Mouse (Mus musculus): ENCODE measurements around the gene Tas2r138.

Tas2r138 gene

GRCm38 (mm10) chr6:40613260-40613852 lies at the start of gene Tas2r138:
Tas2r138 (minus strand) TSS chr6:40613310.
- no peak for TF ChIP-seq GATA4 (IDR thresholded peaks at IDR 0.05; ENCODE audit: insufficient replicate concordance, low read length)

GRCm38 (mm10) chr6:40660930-40661329 lies 47.8 kb upstream of the Tas2r138 start:
- no peak for TF ChIP-seq GATA4 (IDR thresholded peaks at IDR 0.05; ENCODE audit: insufficient replicate concordance, low read length)

- TF ChIP-seq GATA4 (IDR thresholded peaks at IDR 0.05; ENCODE audit: insufficient replicate concordance, low read length), result no peak
Observed at GRCm38 (mm10) chr6:40650953-40651352, 37.8 kb upstream of the Tas2r138 start.

- no peak for TF ChIP-seq GATA4 (IDR thresholded peaks at IDR 0.05; ENCODE audit: insufficient replicate concordance, low read length)
Observed at GRCm38 (mm10) chr6:40645701-40646100, 32.6 kb upstream of the Tas2r138 start.

GRCm38 (mm10) chr6:40640710-40641538 lies 27.8 kb upstream of the Tas2r138 start:
- TF ChIP-seq GATA4 (IDR thresholded peaks at IDR 0.05; ENCODE audit: insufficient replicate concordance, low read length), result no peak

GRCm38 (mm10) chr6:40637755-40638154 lies 24.6 kb upstream of the Tas2r138 start:
- no peak for TF ChIP-seq GATA4 (IDR thresholded peaks at IDR 0.05; ENCODE audit: insufficient replicate concordance, low read length)

GRCm38 (mm10) chr6:40635559-40635958 lies 22.4 kb upstream of the Tas2r138 start:
- TF ChIP-seq GATA4 (IDR thresholded peaks at IDR 0.05; ENCODE audit: insufficient replicate concordance, low read length), result no peak

- TF ChIP-seq GATA4 (IDR thresholded peaks at IDR 0.05; ENCODE audit: insufficient replicate concordance, low read length), result no peak
Observed at GRCm38 (mm10) chr6:40634640-40635071, 21.5 kb upstream of the Tas2r138 start.

GRCm38 (mm10) chr6:40628406-40629000 lies 15.4 kb upstream of the Tas2r138 start, which contains the start of gene Mgam:
Mgam (plus strand) TSS chr6:40628831.
- no peak for TF ChIP-seq GATA4 (IDR thresholded peaks at IDR 0.05; ENCODE audit: insufficient replicate concordance, low read length)

- no peak for TF ChIP-seq GATA4 (IDR thresholded peaks at IDR 0.05; ENCODE audit: insufficient replicate concordance, low read length)
Observed at GRCm38 (mm10) chr6:40626111-40626510, 13.0 kb upstream of the Tas2r138 start.

- TF ChIP-seq GATA4 (IDR thresholded peaks at IDR 0.05; ENCODE audit: insufficient replicate concordance, low read length), result no peak
Observed at GRCm38 (mm10) chr6:40617965-40618364, 4.9 kb upstream of the Tas2r138 start.

- no peak for TF ChIP-seq GATA4 (IDR thresholded peaks at IDR 0.05; ENCODE audit: insufficient replicate concordance, low read length)
Observed at GRCm38 (mm10) chr6:40610244-40610643, 2.9 kb downstream of the Tas2r138 start.

- TF ChIP-seq GATA4 (IDR thresholded peaks at IDR 0.05; ENCODE audit: insufficient replicate concordance, low read length), result no peak
Observed at GRCm38 (mm10) chr6:40607431-40607830, 5.7 kb downstream of the Tas2r138 start.

- no peak for TF ChIP-seq GATA4 (IDR thresholded peaks at IDR 0.05; ENCODE audit: insufficient replicate concordance, low read length)
Observed at GRCm38 (mm10) chr6:40594804-40595550, 18.1 kb downstream of the Tas2r138 start.

- no peak for TF ChIP-seq GATA4 (IDR thresholded peaks at IDR 0.05; ENCODE audit: insufficient replicate concordance, low read length)
Observed at GRCm38 (mm10) chr6:40588346-40588745, 24.8 kb downstream of the Tas2r138 start.
